Mouse (Mus musculus) left cerebral cortex, adult 2 months (tissue): Measurements from ENCODE around the gene Dop1a. TPM values are rescaled to one million over a fixed set of nuclear protein-coding genes. Genes with fewer than 3 reads are reported as not detected.
A peak's percentile ranks its signal among the peaks of the same experiment; 100 is the strongest.

ENCODE experiments used
- DNase-seq, 2 experiments: peaks; one replicate each; pipeline ENCODE4 v3.0.0; 2021 to 2022; ENCODE audit warnings: low spot score in 2 of 2, mixed read lengths in 1 of 2; ENCODE audit errors: extremely low spot score in 1 of 2
- H3K27ac ChIP-seq: fragments of 200-600 bp; 2 replicates; pipeline ENCODE4 v1.8.1; 2022
- H3K4me3 ChIP-seq: fragments of 200-600 bp; 2 replicates; pipeline ENCODE4 v1.8.1; 2022
- CTCF ChIP-seq: fragments of 200-600 bp; IDR thresholded peaks from 2 replicates; pipeline ENCODE4 v1.8.1; 2022; ENCODE audit warnings: antibody characterized with exemption, mild to moderate bottlenecking, moderate library complexity
- intact Hi-C: fragments of 180-260 bp; cut with DNase I; formaldehyde crosslinking; loops from one replicate; pipeline ENCODE4 v1.15.1; 2025
- total RNA-seq, 2 experiments: library from RNA; stranded (reverse); gene quantifications; 2 replicates each; pipeline ENCODE4 v1.2.3; 2021

Gene Dop1a
- total RNA-seq, 2 experiments from 2014 or later = 61.4 to 63.9 TPM

DNA sequence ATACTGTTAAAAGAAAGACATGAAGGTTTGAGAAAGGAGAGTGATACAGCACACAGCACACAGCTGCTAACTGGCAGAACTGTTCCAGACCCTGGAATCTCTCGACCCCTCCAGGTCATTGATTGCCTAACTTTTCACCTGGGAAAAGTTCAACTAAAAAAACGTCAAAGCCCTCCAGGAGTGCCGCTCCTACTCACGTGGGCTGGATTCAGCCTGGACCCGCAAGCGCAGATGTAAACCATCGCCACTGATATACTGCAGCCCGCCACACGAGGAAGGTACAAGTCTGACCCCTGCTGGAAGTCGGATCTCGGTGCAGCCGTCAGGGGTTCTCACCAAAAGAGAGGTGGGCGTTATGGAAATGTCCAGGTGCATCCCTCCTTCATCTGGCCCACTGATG lies 15.3 kb upstream of the Dop1a start:
- peak overlapping the region; percentile 38 for H3K4me3 ChIP-seq
- intact Hi-C loops = loop anchor here (1.0 kb wide), 1 partner anchor 672 kb away; no protein-coding TSS in a partner anchor
- no peak overlapping the region for H3K27ac ChIP-seq
- TF ChIP-seq CTCF = peak; percentile 89
- DNase-seq = peak; percentile 70 to 73

DNA sequence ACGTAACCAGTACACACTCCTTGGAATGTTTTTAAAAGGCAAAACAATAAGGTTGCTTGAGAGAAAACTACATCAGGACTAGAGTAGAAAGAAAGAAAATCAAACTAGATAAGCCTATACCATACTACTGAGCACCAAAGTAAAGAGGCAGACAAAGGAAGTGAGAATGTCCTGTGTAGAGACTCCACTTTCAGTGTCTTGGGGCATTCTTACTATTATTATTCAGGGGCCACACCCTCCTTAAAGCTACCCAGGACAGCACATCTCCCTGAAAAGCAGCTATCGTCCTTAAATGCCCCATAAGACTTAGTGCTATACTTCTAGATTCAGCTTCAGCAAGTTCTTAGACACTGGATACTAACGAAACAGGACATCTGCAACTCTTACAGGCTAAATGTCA lies 13.3 kb upstream of the Dop1a start:
- no peak for DNase-seq
- intact Hi-C loops = no loop called here
- no peak for TF ChIP-seq CTCF
- Histone ChIP-seq H3K27ac (no peak overlapping the region), H3K4me3 (no peak overlapping the region)

DNA sequence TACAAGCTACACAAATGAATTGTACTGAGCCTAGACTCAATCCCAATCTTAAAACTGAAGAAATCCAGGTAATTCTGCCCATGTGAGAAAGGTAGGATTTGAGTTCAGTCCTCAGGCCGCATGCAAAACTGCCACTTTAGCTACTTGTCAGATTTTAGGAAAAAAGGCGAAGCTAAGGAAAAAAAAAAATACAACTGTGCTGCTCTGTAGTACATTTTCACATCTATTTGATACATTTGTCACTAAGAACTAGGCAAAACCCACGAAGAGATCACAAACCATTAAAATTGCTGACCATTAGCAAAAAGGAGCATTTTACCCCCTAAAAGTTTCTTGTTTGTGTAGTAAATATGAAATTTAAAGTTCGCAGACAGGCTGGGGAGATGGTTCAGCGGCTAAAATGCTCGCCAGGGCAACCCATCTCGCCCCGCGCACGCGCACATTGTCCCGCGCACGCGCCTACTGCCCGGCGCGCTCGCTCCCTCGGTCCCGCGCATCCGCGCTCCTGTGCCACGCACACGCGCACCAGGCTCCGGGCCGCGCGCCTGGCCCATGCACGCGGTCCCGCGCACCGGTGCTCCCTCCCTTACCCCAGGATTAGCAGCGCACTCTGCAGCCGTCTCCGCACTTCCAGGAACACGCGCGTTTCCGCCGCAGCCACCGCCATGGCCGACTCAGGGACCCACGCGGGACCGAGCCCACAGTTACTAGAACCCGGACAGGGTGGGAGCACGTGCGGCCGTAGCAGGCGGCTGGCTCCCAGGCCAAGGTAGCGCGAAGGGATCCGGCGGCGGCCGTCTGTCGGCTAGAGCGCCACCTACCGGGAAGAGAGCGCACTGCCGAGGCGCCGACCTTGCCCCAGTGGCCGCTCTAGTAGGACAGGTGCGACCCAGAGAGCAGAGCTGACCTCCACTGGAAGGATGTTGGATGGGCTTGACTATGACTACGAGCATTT lies 2.5 kb upstream of the Dop1a start, which contains the start of gene Ube2cbp:
TSS of gene Ube2cbp (minus strand) at position 800 of the 955 bp plus-strand sequence.
- TF ChIP-seq CTCF = no peak; the same call in none of the 2 replicates
- intact Hi-C loops = loop anchor here (10.0 kb wide), 1 partner anchor 280 kb away; the partner anchor contains the start of gene Prss35
- peak; percentile 88 to 90 for DNase-seq

DNA sequence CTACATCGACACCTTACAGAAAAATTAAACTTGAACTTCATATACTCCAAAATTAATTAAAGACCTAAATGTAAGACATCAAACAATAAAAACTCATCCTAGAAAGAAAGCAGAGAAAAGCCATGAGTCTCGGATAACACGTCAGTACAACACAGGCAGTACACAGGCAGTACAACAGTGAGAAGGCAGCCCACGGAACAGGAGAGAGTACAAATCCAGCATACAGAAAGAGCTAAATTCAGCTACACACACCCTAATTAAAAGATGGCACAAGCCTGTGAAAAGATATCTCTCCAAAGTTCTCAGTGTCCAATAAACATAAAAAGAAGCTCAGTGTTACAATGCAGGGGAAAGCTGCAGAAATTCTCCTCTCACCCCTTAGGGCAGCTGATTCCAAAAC lies 9.0 kb downstream of the Dop1a start:
- DNase-seq = no peak
- TF ChIP-seq CTCF = no peak
- intact Hi-C loops = no loop called here

More for the DNA sequence above, 2.5 kb upstream of the Dop1a start, which contains the start of gene Ube2cbp:
- H3K27ac ChIP-seq = peak within 1 kb of the TSS; percentile 82
- peak within 1 kb of the TSS; percentile 76 for H3K4me3 ChIP-seq

DNA sequence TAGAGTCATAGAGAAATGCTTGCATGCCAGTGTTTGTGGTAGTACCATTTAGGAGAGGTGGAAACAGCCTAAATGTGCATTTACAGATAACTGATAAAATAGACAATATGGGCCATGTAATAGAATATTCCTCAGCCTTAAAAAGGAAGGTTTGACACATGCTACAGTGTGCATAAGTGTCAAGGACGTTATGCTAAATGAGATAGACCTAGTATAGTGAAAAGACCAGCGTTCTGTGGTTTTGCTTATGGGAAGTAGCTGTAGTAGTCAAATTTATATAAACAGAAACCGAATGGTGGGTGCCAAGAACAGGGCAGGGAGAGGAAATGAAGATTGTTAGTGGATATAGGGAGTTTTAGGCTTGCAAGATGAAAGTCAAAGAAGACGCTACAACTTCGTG lies 9.8 kb downstream of the Dop1a start:
- Histone ChIP-seq H3K4me3 (no peak overlapping the region), H3K27ac (no peak overlapping the region)
- TF ChIP-seq CTCF = no peak
- no peak for DNase-seq
- intact Hi-C loops = no loop called here

More for the DNA sequence above, 9.0 kb downstream of the Dop1a start:
- Histone ChIP-seq H3K27ac (no peak overlapping the region), H3K4me3 (no peak overlapping the region)

DNA sequence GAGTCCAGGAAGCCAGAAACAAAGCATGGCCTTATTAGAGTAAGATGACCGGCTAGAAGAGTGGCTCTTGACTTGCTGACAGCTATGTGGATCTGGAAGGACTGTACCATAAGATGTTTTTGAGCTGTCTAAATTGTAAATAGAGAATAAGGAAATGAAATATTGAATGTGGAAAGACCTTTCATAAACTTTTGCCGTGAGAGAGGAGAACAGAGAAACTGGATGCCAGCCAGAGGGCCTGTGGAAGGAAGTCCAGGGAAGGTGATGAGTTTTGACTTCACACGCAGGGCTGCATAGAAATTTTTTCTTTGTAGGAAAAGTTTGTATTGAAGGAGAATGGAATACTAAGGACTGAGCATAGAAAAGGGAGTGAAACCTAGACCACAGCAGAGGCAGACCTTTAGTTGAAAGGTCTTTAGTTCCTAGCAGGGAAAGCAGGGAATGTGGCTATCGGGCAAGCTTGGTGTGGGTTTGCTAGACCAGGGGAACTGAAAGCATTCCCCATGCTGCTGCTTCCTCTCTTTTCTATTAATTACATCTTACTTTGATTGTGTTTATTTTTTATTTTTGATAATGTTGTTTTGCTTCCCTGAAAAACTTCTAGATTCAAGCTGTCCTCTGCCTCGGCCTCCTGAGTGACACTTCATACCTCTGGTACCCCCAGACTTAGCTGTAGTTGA lies 11.6 kb downstream of the Dop1a start:
- no peak overlapping the region for H3K27ac ChIP-seq
- intact Hi-C loops = no loop called here
- no peak overlapping the region for H3K4me3 ChIP-seq
- TF ChIP-seq CTCF = no peak
- no peak for DNase-seq

DNA sequence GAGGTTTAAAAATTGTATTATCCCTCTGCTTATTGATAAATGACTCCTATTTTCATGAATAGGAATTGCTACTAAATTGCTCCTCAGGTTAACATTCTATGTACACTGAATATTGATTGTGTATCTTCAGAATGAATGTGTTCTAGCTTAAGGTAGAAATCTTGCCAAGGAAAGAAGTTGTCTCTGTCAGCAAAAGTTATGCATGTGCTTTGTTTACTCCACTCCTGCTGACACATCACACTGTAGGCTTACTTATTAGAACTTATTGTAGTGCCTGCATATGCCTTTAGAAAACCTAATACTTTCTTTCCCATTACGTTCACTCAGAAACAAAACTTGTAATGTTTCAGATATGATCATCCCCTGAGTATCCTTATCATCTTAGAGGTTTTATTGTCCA lies 15.3 kb downstream of the Dop1a start:
- Histone ChIP-seq H3K4me3 (no peak overlapping the region), H3K27ac (no peak overlapping the region)
- intact Hi-C loops = no loop called here
- no peak for DNase-seq
- no peak for TF ChIP-seq CTCF

DNA sequence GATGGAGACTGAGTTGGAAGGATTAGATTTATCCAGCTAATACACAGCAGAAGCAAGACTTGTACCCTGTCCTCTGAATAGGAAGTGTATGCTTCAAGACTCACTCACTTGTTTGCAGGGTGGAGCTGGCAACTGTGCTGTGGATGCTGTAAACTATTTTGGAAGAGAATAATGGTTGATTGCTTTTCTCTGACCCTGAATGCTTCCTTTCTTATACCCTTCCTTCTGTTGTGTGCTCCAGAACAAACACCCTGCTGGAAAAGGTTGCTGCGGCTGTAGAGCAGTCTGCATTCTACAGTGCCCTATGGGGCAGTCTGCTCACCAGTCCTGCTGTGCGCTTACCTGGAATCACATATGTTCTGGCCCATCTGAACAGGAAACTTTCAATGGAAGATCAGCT lies 24.8 kb downstream of the Dop1a start:
- no peak for DNase-seq
- no peak for TF ChIP-seq CTCF
- intact Hi-C loops = no loop called here
- H3K27ac ChIP-seq = no peak overlapping the region
- no peak overlapping the region for H3K4me3 ChIP-seq

DNA sequence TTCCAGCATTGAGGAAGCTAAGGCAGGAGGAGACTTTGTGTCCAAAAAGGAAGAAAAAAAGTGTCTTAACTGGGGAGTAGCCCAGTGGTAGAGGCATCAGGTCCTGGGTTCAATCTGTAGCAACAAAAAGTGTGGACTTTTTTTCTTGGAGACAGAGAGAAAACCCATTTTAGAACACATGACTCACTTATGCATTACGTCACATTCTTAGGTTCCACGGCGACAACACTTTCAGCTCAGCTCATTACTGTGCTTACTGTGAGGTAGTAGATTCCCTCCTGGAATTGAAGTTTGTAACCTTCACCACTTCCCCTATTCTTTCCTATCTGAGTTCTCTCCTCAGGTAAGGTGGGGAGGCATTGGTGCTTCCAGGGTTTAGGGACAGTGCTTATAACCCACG lies 29.3 kb downstream of the Dop1a start:
- no peak for DNase-seq
- no peak overlapping the region for H3K4me3 ChIP-seq
- no peak for TF ChIP-seq CTCF
- intact Hi-C loops = no loop called here
- H3K27ac ChIP-seq = no peak overlapping the region

DNA sequence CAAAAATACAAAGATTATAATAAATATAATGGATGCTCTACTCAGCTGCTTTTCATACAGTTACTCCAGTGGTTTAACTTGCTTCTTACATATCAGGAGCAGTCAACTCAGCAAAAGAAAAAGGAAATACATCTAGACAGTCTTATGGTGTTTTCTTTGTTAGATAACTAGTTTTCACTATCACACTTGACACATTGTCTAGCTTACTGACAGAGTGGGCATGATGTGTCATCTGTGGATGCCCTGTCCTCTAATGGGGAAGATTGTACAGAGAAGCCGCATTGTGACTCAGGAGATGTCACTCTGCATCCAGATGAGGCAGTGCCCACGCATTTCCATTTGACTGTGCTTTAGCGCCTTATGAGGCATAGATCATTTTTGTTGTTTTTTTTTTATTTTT lies 32.1 kb downstream of the Dop1a start:
- Histone ChIP-seq H3K4me3 (no peak overlapping the region), H3K27ac (no peak overlapping the region)
- intact Hi-C loops = no loop called here
- TF ChIP-seq CTCF = no peak
- DNase-seq = no peak

DNA sequence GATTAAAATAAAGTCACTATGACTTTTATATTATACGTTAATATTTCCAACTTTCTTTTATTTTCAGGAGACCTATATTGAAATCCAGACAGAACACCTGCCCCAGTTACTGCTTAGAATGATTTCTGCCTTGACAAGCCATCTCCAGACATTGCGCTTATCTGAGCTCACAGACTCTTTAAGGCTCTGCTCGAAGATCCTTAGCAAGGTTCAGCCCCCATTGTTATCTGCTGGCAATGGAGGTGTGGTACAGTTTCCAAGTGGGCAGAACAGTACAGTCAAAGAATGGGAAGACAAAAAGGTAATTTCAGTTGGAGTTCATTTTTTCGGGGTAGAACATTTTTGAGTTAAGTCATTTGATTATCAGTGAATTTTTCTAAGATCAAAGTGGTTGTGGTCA lies 40.5 kb downstream of the Dop1a start:
- no peak for TF ChIP-seq CTCF
- DNase-seq = no peak
- H3K27ac ChIP-seq = no peak overlapping the region
- intact Hi-C loops = no loop called here
- H3K4me3 ChIP-seq = no peak overlapping the region

DNA sequence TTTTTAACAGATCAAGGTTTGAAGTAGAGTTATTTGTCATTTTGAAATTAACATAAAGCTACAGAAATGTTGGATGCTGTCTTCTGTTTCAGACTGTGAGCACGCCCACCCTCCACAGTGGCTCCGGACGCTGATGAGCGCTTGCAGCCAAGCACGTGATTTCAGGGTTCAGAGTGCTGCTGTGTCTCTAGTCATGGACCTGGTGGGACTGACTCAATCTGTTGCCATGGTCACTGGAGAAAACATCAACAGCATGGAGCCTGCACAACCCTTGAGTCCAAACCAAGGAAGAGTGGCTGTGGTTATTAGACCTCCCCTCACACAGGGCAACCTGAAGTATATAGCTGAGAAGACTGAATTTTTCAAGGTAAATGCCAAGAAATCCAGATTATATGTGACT lies 46.8 kb downstream of the Dop1a start:
- intact Hi-C loops = loop anchor here (5.0 kb wide), 1 partner anchor 44 kb away; no protein-coding TSS in a partner anchor
- no peak for DNase-seq
- Histone ChIP-seq H3K4me3 (no peak overlapping the region), H3K27ac (no peak overlapping the region)
- TF ChIP-seq CTCF = no peak
